Mouse (Mus musculus): Measurements from ENCODE around the gene Tgm2. TPM values are rescaled to one million over a fixed set of nuclear protein-coding genes. Genes with fewer than 3 reads are reported as not detected.

Tgm2 gene
- total and polyA plus RNA-seq, 2 experiments from 2014 or later, result 6.8 to 13.3 TPM

- H3K27ac ChIP-seq (ENCODE audit: low read depth, low read length), result no peak overlapping the region
- no peaks in the 10 kb centered on the region for H3K27me3 ChIP-seq (ENCODE audit: insufficient read depth, low read length)
- no peak overlapping the region for H3K4me2 ChIP-seq (ENCODE audit: low read depth, low read length, poor library complexity, severe bottlenecking)
- ATAC-seq (ENCODE audit: low FRiP score), result no peak
- 74% methylated on average over 5 of the region's 5 CpGs for WGBS
- no peak for DNase-seq (ENCODE audit: low spot score)
- TF ChIP-seq CTCF (IDR thresholded peaks at IDR 0.05), result no peak
- no peaks in the 10 kb centered on the region for H3K4me1 ChIP-seq (ENCODE audit: insufficient read depth, low read length)
- no peaks in the 10 kb centered on the region for H3K9me3 ChIP-seq (ENCODE audit: low read length)
- no peaks in the 10 kb centered on the region for H3K36me3 ChIP-seq (ENCODE audit: insufficient read depth, low read length)
- no peak overlapping the region for H3K9ac ChIP-seq (replicated peaks; ENCODE audit: low read length, poor library complexity, severe bottlenecking)
- no peak overlapping the region for H3K4me3 ChIP-seq (ENCODE audit: low read depth, low read length)
Observed at GRCm38 (mm10) chr2:158174438-158174837, 28.2 kb upstream of the Tgm2 start.

GRCm38 (mm10) chr2:158170394-158170793, 24.2 kb upstream of the Tgm2 start:
- Histone ChIP-seq H3K27ac (ENCODE audit: low read depth, low read length) (no peak overlapping the region), H3K4me3 (ENCODE audit: low read depth, low read length) (no peak overlapping the region), H3K4me2 (ENCODE audit: low read depth, low read length, poor library complexity, severe bottlenecking) (no peak overlapping the region), H3K27me3 (ENCODE audit: insufficient read depth, low read length) (no peaks in the 10 kb centered on the region), H3K36me3 (ENCODE audit: insufficient read depth, low read length) (no peaks in the 10 kb centered on the region), H3K9ac (replicated peaks; ENCODE audit: low read length, poor library complexity, severe bottlenecking) (no peak overlapping the region), H3K4me1 (ENCODE audit: insufficient read depth, low read length) (no peaks in the 10 kb centered on the region), H3K9me3 (ENCODE audit: low read length) (no peaks in the 10 kb centered on the region)
- ATAC-seq (ENCODE audit: low FRiP score) (no peak), DNase-seq (ENCODE audit: low spot score) (no peak)
- WGBS, result 79% methylated on average over 2 of the region's 2 CpGs
- no peak for TF ChIP-seq CTCF (IDR thresholded peaks at IDR 0.05)

- no peak for ATAC-seq (ENCODE audit: low FRiP score)
Observed at GRCm38 (mm10) chr2:158169771-158170170, 23.5 kb upstream of the Tgm2 start.

GRCm38 (mm10) chr2:158169351-158169750, 23.1 kb upstream of the Tgm2 start:
- no peaks in the 10 kb centered on the region for H3K36me3 ChIP-seq (ENCODE audit: insufficient read depth, low read length)
- no peak overlapping the region for H3K9ac ChIP-seq (replicated peaks; ENCODE audit: low read length, poor library complexity, severe bottlenecking)
- WGBS, result 82% methylated on average over 6 of the region's 6 CpGs
- no peak overlapping the region for H3K4me3 ChIP-seq (ENCODE audit: low read depth, low read length)
- no peak overlapping the region for H3K27ac ChIP-seq (ENCODE audit: low read depth, low read length)
- no peaks in the 10 kb centered on the region for H3K4me1 ChIP-seq (ENCODE audit: insufficient read depth, low read length)
- no peak for TF ChIP-seq CTCF (IDR thresholded peaks at IDR 0.05)
- H3K9me3 ChIP-seq (ENCODE audit: low read length), result no peaks in the 10 kb centered on the region
- H3K27me3 ChIP-seq (ENCODE audit: insufficient read depth, low read length), result no peaks in the 10 kb centered on the region
- H3K4me2 ChIP-seq (ENCODE audit: low read depth, low read length, poor library complexity, severe bottlenecking), result no peak overlapping the region
- DNase-seq (ENCODE audit: low spot score) (no peak), ATAC-seq (ENCODE audit: low FRiP score) (no peak)

More at GRCm38 (mm10) chr2:158169771-158170170, 23.5 kb upstream of the Tgm2 start:
- no peaks in the 10 kb centered on the region for H3K4me1 ChIP-seq (ENCODE audit: insufficient read depth, low read length)
- H3K4me2 ChIP-seq (ENCODE audit: low read depth, low read length, poor library complexity, severe bottlenecking), result no peak overlapping the region
- no peak overlapping the region for H3K4me3 ChIP-seq (ENCODE audit: low read depth, low read length)
- DNase-seq (ENCODE audit: low spot score), result no peak
- no peaks in the 10 kb centered on the region for H3K27me3 ChIP-seq (ENCODE audit: insufficient read depth, low read length)
- H3K9me3 ChIP-seq (ENCODE audit: low read length), result no peaks in the 10 kb centered on the region
- TF ChIP-seq CTCF (IDR thresholded peaks at IDR 0.05), result no peak
- H3K27ac ChIP-seq (ENCODE audit: low read depth, low read length), result no peak overlapping the region
- no peaks in the 10 kb centered on the region for H3K36me3 ChIP-seq (ENCODE audit: insufficient read depth, low read length)
- no peak overlapping the region for H3K9ac ChIP-seq (replicated peaks; ENCODE audit: low read length, poor library complexity, severe bottlenecking)
- WGBS, result 91% methylated on average over 7 of the region's 7 CpGs

- no peak for DNase-seq (ENCODE audit: low spot score)
- TF ChIP-seq CTCF (IDR thresholded peaks at IDR 0.05), result no peak
Observed at GRCm38 (mm10) chr2:158168741-158169211, 22.5 kb upstream of the Tgm2 start.

GRCm38 (mm10) chr2:158167496-158168205, 21.4 kb upstream of the Tgm2 start:
- H3K9me3 ChIP-seq (ENCODE audit: low read length), result no peaks in the 10 kb centered on the region
- ATAC-seq (ENCODE audit: low FRiP score), result no peak
- no peaks in the 10 kb centered on the region for H3K36me3 ChIP-seq (ENCODE audit: insufficient read depth, low read length)
- TF ChIP-seq CTCF (IDR thresholded peaks at IDR 0.05), result no peak
- H3K4me2 ChIP-seq (ENCODE audit: low read depth, low read length, poor library complexity, severe bottlenecking), result no peak overlapping the region
- no peak for DNase-seq (ENCODE audit: low spot score)
- no peak overlapping the region for H3K9ac ChIP-seq (replicated peaks; ENCODE audit: low read length, poor library complexity, severe bottlenecking)
- 71% methylated on average over 9 of the region's 9 CpGs for WGBS
- no peaks in the 10 kb centered on the region for H3K4me1 ChIP-seq (ENCODE audit: insufficient read depth, low read length)
- no peak overlapping the region for H3K27ac ChIP-seq (ENCODE audit: low read depth, low read length)
- H3K4me3 ChIP-seq (ENCODE audit: low read depth, low read length), result no peak overlapping the region
- H3K27me3 ChIP-seq (ENCODE audit: insufficient read depth, low read length), result no peaks in the 10 kb centered on the region

More at GRCm38 (mm10) chr2:158168741-158169211, 22.5 kb upstream of the Tgm2 start:
- Histone ChIP-seq H3K27me3 (ENCODE audit: insufficient read depth, low read length) (no peaks in the 10 kb centered on the region), H3K4me3 (ENCODE audit: low read depth, low read length) (no peak overlapping the region), H3K36me3 (ENCODE audit: insufficient read depth, low read length) (no peaks in the 10 kb centered on the region), H3K4me1 (ENCODE audit: insufficient read depth, low read length) (no peaks in the 10 kb centered on the region), H3K27ac (ENCODE audit: low read depth, low read length) (no peak overlapping the region), H3K9me3 (ENCODE audit: low read length) (no peaks in the 10 kb centered on the region), H3K4me2 (ENCODE audit: low read depth, low read length, poor library complexity, severe bottlenecking) (no peak overlapping the region), H3K9ac (replicated peaks; ENCODE audit: low read length, poor library complexity, severe bottlenecking) (no peak overlapping the region)
- WGBS, result 74% methylated on average over 8 of the region's 8 CpGs
- ATAC-seq (ENCODE audit: low FRiP score), result no peak
